Mouse (Mus musculus) ES-E14 (cell line): ENCODE measurements around the gene Gpatch8.

ENCODE experiments used
- CHD2 ChIP-seq: IDR thresholded peaks from 2 replicates; pipeline ENCODE4 v1.6.1; 2014; ENCODE audit warnings: mild to moderate bottlenecking, low read depth, low read length, inconsistent platforms
- HCFC1 ChIP-seq: IDR thresholded peaks from 2 replicates; pipeline ENCODE4 v1.6.1; 2012; ENCODE audit warnings: low read length, inconsistent platforms, borderline replicate concordance; ENCODE audit not compliant: insufficient read depth
- MAFK ChIP-seq: IDR thresholded peaks from 2 replicates; pipeline ENCODE4 v1.6.1; 2014; ENCODE audit warnings: mild to moderate bottlenecking, low read depth, low read length, inconsistent platforms; ENCODE audit not compliant: insufficient read depth
- ZC3H11A ChIP-seq: IDR thresholded peaks from 2 replicates; pipeline ENCODE4 v1.6.1; 2012; ENCODE audit warnings: low read depth, mild to moderate bottlenecking, inconsistent platforms, low read length, borderline replicate concordance
- ZNF384 ChIP-seq: IDR thresholded peaks from 2 replicates; pipeline ENCODE4 v1.6.1; 2012; ENCODE audit warnings: low read depth, low read length, inconsistent platforms

GRCm38 (mm10) chr11:102568191-102568590 is 12.0 kb upstream of the Gpatch8 start:
- TF ChIP-seq ZC3H11A (no peak), HCFC1 (no peak), MAFK (no peak), ZNF384 (no peak), CHD2 (no peak)
